Mouse (Mus musculus): ENCODE data around the gene Mdm4. TPM values are rescaled to one million over a fixed set of nuclear protein-coding genes. Genes with fewer than 3 reads are reported as not detected.
A peak's percentile ranks its signal among the peaks of the same experiment; 100 is the strongest.

Gene Mdm4
- polyA plus RNA-seq, 1 experiment from 2014 or later, result 44.8 TPM

- Histone ChIP-seq H3K4me1 (peaks cover 33% of the 10 kb centered on the region), H3K9ac (no peak overlapping the region), H3K4me3 (no peak overlapping the region), H3K36me3 (ENCODE audit: poor library complexity, severe bottlenecking) (no peaks in the 10 kb centered on the region), H3K4me2 (no peak overlapping the region), H3K9me3 (replicated peaks) (no peaks in the 10 kb centered on the region), H3K27me3 (no peaks in the 10 kb centered on the region), H3K27ac (no peak overlapping the region)
- ATAC-seq, result no peak
- WGBS, result 86% methylated on average over 7 of the region's 7 CpGs
These were observed 105.1 kb downstream of the Mdm4 start for GRCm38 (mm10) chr1:132925270-132925669.

GRCm38 (mm10) chr1:132922257-132922656 lies 108.1 kb downstream of the Mdm4 start:
- H3K4me1 ChIP-seq, result peaks cover 40% of the 10 kb centered on the region
- H3K36me3 ChIP-seq (ENCODE audit: poor library complexity, severe bottlenecking), result no peaks in the 10 kb centered on the region
- peak overlapping the region; percentile 74 for H3K27ac ChIP-seq
- H3K4me3 ChIP-seq, result no peak overlapping the region
- H3K4me2 ChIP-seq, result no peak overlapping the region
- ATAC-seq, result peak; percentile 34; the same call in 1 of the 2 replicates
- WGBS, result 51% methylated on average over 9 of the region's 9 CpGs
- H3K9ac ChIP-seq, result no peak overlapping the region
- H3K27me3 ChIP-seq, result no peaks in the 10 kb centered on the region
- H3K9me3 ChIP-seq (replicated peaks), result no peaks in the 10 kb centered on the region

GRCm38 (mm10) chr1:132921071-132921470 lies 109.3 kb downstream of the Mdm4 start:
- H3K4me1 ChIP-seq, result peaks cover 51% of the 10 kb centered on the region
- H3K9ac ChIP-seq, result peak overlapping the region; percentile 45
- no peak overlapping the region for H3K4me3 ChIP-seq
- no peaks in the 10 kb centered on the region for H3K36me3 ChIP-seq (ENCODE audit: poor library complexity, severe bottlenecking)
- ATAC-seq, result peak; percentile 54; the same call in 1 of the 2 replicates
- H3K9me3 ChIP-seq (replicated peaks), result no peaks in the 10 kb centered on the region
- no peaks in the 10 kb centered on the region for H3K27me3 ChIP-seq
- peak overlapping the region; percentile 74 for H3K27ac ChIP-seq
- H3K4me2 ChIP-seq, result peak overlapping the region; percentile 41
- whole genome bisulfite sequencing, result 1% methylated on average over 13 of the region's 13 CpGs

- H3K27ac ChIP-seq, result no peak overlapping the region
- no peaks in the 10 kb centered on the region for H3K36me3 ChIP-seq (ENCODE audit: poor library complexity, severe bottlenecking)
- ATAC-seq, result no peak
- 81% methylated on average over 8 of the region's 8 CpGs for WGBS
- H3K9me3 ChIP-seq (replicated peaks), result no peaks in the 10 kb centered on the region
- no peaks in the 10 kb centered on the region for H3K27me3 ChIP-seq
- no peak overlapping the region for H3K9ac ChIP-seq
- peaks cover 59% of the 10 kb centered on the region for H3K4me1 ChIP-seq
- H3K4me3 ChIP-seq, result no peak overlapping the region
- no peak overlapping the region for H3K4me2 ChIP-seq
These were observed 111.1 kb downstream of the Mdm4 start for GRCm38 (mm10) chr1:132919258-132919657.

GRCm38 (mm10) chr1:132918117-132918680 lies 112.2 kb downstream of the Mdm4 start:
- ATAC-seq, result no peak; the same call in 1 of the 2 replicates
- peak overlapping the region; percentile 32 for H3K27ac ChIP-seq
- no peaks in the 10 kb centered on the region for H3K9me3 ChIP-seq (replicated peaks)
- 0 out of 2 replicates have a peak overlapping the region, but pooled peaks have one; percentile 27 for H3K9ac ChIP-seq
- no peaks in the 10 kb centered on the region for H3K36me3 ChIP-seq (ENCODE audit: poor library complexity, severe bottlenecking)
- H3K27me3 ChIP-seq, result no peaks in the 10 kb centered on the region
- no peak overlapping the region for H3K4me2 ChIP-seq
- 11% methylated on average over 10 of the region's 10 CpGs for WGBS
- peaks cover 59% of the 10 kb centered on the region for H3K4me1 ChIP-seq
- no peak overlapping the region for H3K4me3 ChIP-seq

GRCm38 (mm10) chr1:132917554-132917953 lies 112.8 kb downstream of the Mdm4 start:
- Histone ChIP-seq H3K4me2 (no peak overlapping the region), H3K4me1 (peaks cover 60% of the 10 kb centered on the region), H3K9me3 (replicated peaks) (no peaks in the 10 kb centered on the region), H3K4me3 (no peak overlapping the region), H3K36me3 (ENCODE audit: poor library complexity, severe bottlenecking) (no peaks in the 10 kb centered on the region), H3K9ac (no peak overlapping the region), H3K27ac (peak overlapping the region; percentile 32; the same call in 1 of the 2 replicates), H3K27me3 (no peaks in the 10 kb centered on the region)
- no peak for ATAC-seq
- 11% methylated on average over 7 of the region's 8 CpGs for WGBS

- peaks cover 46% of the 10 kb centered on the region for H3K4me1 ChIP-seq
- no peaks in the 10 kb centered on the region for H3K36me3 ChIP-seq (ENCODE audit: poor library complexity, severe bottlenecking)
- H3K27ac ChIP-seq, result 0 out of 2 replicates have a peak overlapping the region, but pooled peaks have one; percentile 25
- no peak overlapping the region for H3K9ac ChIP-seq
- 37% methylated on average over 6 of the region's 6 CpGs for WGBS
- H3K4me2 ChIP-seq, result no peak overlapping the region
- no peak overlapping the region for H3K4me3 ChIP-seq
- no peaks in the 10 kb centered on the region for H3K9me3 ChIP-seq (replicated peaks)
- no peaks in the 10 kb centered on the region for H3K27me3 ChIP-seq
- peak; percentile 44 for ATAC-seq
These were observed 114.4 kb downstream of the Mdm4 start for GRCm38 (mm10) chr1:132915849-132916493.

- Histone ChIP-seq H3K4me2 (no peak overlapping the region), H3K36me3 (ENCODE audit: poor library complexity, severe bottlenecking) (no peaks in the 10 kb centered on the region), H3K27ac (peak overlapping the region; percentile 54; the same call in 1 of the 2 replicates), H3K9me3 (replicated peaks) (no peaks in the 10 kb centered on the region), H3K27me3 (no peaks in the 10 kb centered on the region), H3K4me1 (peaks cover 24% of the 10 kb centered on the region), H3K9ac (no peak overlapping the region), H3K4me3 (no peak overlapping the region)
- no peak for ATAC-seq
- 45% methylated on average over 11 of the region's 11 CpGs for WGBS
These were observed 119.8 kb downstream of the Mdm4 start for GRCm38 (mm10) chr1:132910414-132911041.

- Histone ChIP-seq H3K9ac (no peak overlapping the region), H3K27me3 (no peaks in the 10 kb centered on the region), H3K4me2 (no peak overlapping the region), H3K9me3 (replicated peaks) (no peaks in the 10 kb centered on the region), H3K4me1 (peaks cover 20% of the 10 kb centered on the region), H3K4me3 (no peak overlapping the region), H3K27ac (peak overlapping the region; percentile 10; the same call in 1 of the 2 replicates), H3K36me3 (ENCODE audit: poor library complexity, severe bottlenecking) (no peaks in the 10 kb centered on the region)
- no peak for ATAC-seq
- WGBS, result 84% methylated on average over 1 of the region's 1 CpGs
These were observed 120.4 kb downstream of the Mdm4 start for GRCm38 (mm10) chr1:132909951-132910350.

Small RNA genes lying within 50 kb of the gene (microRNA-seq; reads per million reads assigned to microRNA genes)
- not detected for gene Gm44300

Other genes with a start within 250 kb of the Mdm4 start
- 22.2 and 25.6 TPM in 2 replicates for gene Lrrn2, start 150.3 kb downstream of the Mdm4 start, polyA plus RNA-seq (2015; fragmentation: Nextera tagmentation; extraction: Ambion mirVana)
- gene Pik3c2b, start 15.1 kb upstream of the Mdm4 start, polyA plus RNA-seq (2015; fragmentation: Nextera tagmentation; extraction: Ambion mirVana), result 15.5 and 15.9 TPM in 2 replicates
- gene Ppp1r15b, start 100.6 kb upstream of the Mdm4 start, polyA plus RNA-seq (2015; fragmentation: Nextera tagmentation; extraction: Ambion mirVana), result 34.8 and 38.6 TPM in 2 replicates
- gene Plekha6, start 133.6 kb upstream of the Mdm4 start, polyA plus RNA-seq (2015; fragmentation: Nextera tagmentation; extraction: Ambion mirVana), result 13.5 and 14.9 TPM in 2 replicates